Mouse (Mus musculus): ENCODE data around the gene Npcd. TPM values are rescaled to one million over a fixed set of nuclear protein-coding genes. Genes with fewer than 3 reads are reported as not detected.

Gene Npcd
- polyA plus RNA-seq, 1 experiment from 2014 or later = not detected

- Histone ChIP-seq H3K27ac (ENCODE audit: low read depth, low read length) (no peak overlapping the region), H3K9me3 (ENCODE audit: control insufficient read depth, low read length) (no peaks in the 10 kb centered on the region), H3K27me3 (replicated peaks; ENCODE audit: control insufficient read depth, insufficient read depth, low read length) (peaks cover 82% of the 10 kb centered on the region), H3K4me3 (ENCODE audit: low read depth, low read length) (peak overlapping the region; percentile 58), H3K36me3 (ENCODE audit: control insufficient read depth, insufficient read depth, low read length) (no peaks in the 10 kb centered on the region), H3K4me1 (replicated peaks; ENCODE audit: control insufficient read depth, insufficient read depth, low read length) (peaks cover 5% of the 10 kb centered on the region; the same call in 1 of the 2 replicates), H3K9ac (ENCODE audit: low read depth, low read length) (no peak overlapping the region), H3K4me2 (peak overlapping the region; percentile 71)
- ATAC-seq (replicated peaks; ENCODE audit: low FRiP score) (no peak), DNase-seq (ENCODE audit: low spot score) (peak; percentile 44)
- 5% methylated on average over 78 of the region's 81 CpGs for WGBS
Observed at GRCm38 (mm10) chr15:79803533-79804351, 30.3 kb downstream of the Npcd start.

DNA sequence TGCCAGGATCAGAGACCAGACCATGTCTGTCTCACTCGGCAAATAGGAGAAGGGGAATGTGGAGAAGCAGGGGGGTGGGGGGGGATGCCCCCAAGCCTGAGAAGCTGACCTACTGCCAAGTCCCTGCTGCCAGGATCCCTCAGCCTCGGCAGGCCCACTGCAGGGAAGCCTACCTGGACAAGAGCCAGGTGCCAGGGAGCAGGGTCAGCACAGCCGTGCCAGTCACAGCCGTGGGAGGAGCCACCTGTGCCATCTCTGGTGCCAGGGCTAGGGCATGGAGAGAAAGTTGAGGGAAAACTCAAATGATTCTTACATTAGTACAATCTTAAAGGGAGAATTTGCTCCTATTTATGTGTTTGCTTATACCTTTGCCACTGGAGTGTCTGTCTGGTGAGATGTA is 31.7 kb downstream of the Npcd start:
- Histone ChIP-seq H3K4me3 (ENCODE audit: low read depth, low read length) (no peak overlapping the region), H3K9ac (ENCODE audit: low read depth, low read length) (no peak overlapping the region), H3K4me2 (no peak overlapping the region), H3K36me3 (ENCODE audit: control insufficient read depth, insufficient read depth, low read length) (no peaks in the 10 kb centered on the region), H3K27me3 (replicated peaks; ENCODE audit: control insufficient read depth, insufficient read depth, low read length) (peaks cover 79% of the 10 kb centered on the region), H3K27ac (ENCODE audit: low read depth, low read length) (no peak overlapping the region), H3K4me1 (replicated peaks; ENCODE audit: control insufficient read depth, insufficient read depth, low read length) (peaks cover 5% of the 10 kb centered on the region; the same call in 1 of the 2 replicates), H3K9me3 (ENCODE audit: control insufficient read depth, low read length) (no peaks in the 10 kb centered on the region)
- no peak for DNase-seq (ENCODE audit: low spot score)
- WGBS = 60% methylated on average over 4 of the region's 4 CpGs
- ATAC-seq (replicated peaks; ENCODE audit: low FRiP score) = no peak

GRCm38 (mm10) chr15:79801646-79802045 is 32.4 kb downstream of the Npcd start:
- 59% methylated on average over 2 of the region's 2 CpGs for WGBS

DNA sequence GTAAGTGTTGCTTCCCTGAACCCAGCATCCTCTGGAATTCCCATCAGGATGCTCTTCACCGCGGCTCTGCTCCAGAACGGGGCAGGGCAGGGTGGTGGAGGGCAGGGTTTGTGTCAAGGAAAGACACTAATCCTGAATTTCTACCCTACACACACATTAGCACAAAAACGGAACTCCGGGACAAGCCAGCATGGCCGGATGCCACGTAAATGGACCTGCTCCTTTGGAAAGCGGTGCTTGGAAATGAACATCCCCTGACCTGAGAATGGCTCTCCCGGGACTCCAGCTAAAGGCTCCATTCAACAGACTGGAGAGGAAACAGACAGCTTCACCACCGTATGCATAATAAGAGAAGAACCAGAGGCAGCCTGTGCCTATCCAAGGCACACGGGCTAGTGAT is 33.3 kb downstream of the Npcd start:
- H3K36me3 ChIP-seq (ENCODE audit: control insufficient read depth, insufficient read depth, low read length) = no peaks in the 10 kb centered on the region
- H3K27ac ChIP-seq (ENCODE audit: low read depth, low read length) = no peak overlapping the region
- no peak overlapping the region for H3K4me2 ChIP-seq
- H3K9me3 ChIP-seq (ENCODE audit: control insufficient read depth, low read length) = no peaks in the 10 kb centered on the region
- H3K4me1 ChIP-seq (replicated peaks; ENCODE audit: control insufficient read depth, insufficient read depth, low read length) = peaks cover 5% of the 10 kb centered on the region; the same call in 1 of the 2 replicates
- WGBS = 66% methylated on average over 11 of the region's 11 CpGs
- H3K9ac ChIP-seq (ENCODE audit: low read depth, low read length) = no peak overlapping the region
- no peak overlapping the region for H3K4me3 ChIP-seq (ENCODE audit: low read depth, low read length)
- ATAC-seq (replicated peaks; ENCODE audit: low FRiP score) (no peak), DNase-seq (ENCODE audit: low spot score) (no peak)
- peaks cover 63% of the 10 kb centered on the region for H3K27me3 ChIP-seq (replicated peaks; ENCODE audit: control insufficient read depth, insufficient read depth, low read length)

More at GRCm38 (mm10) chr15:79801646-79802045, 32.4 kb downstream of the Npcd start:
- peaks cover 5% of the 10 kb centered on the region; the same call in 1 of the 2 replicates for H3K4me1 ChIP-seq (replicated peaks; ENCODE audit: control insufficient read depth, insufficient read depth, low read length)
- no peak overlapping the region for H3K4me2 ChIP-seq
- no peak overlapping the region for H3K27ac ChIP-seq (ENCODE audit: low read depth, low read length)
- H3K9me3 ChIP-seq (ENCODE audit: control insufficient read depth, low read length) = no peaks in the 10 kb centered on the region
- no peak for DNase-seq (ENCODE audit: low spot score)
- no peak overlapping the region for H3K9ac ChIP-seq (ENCODE audit: low read depth, low read length)
- H3K4me3 ChIP-seq (ENCODE audit: low read depth, low read length) = no peak overlapping the region
- H3K27me3 ChIP-seq (replicated peaks; ENCODE audit: control insufficient read depth, insufficient read depth, low read length) = peaks cover 72% of the 10 kb centered on the region
- H3K36me3 ChIP-seq (ENCODE audit: control insufficient read depth, insufficient read depth, low read length) = no peaks in the 10 kb centered on the region
- ATAC-seq (replicated peaks; ENCODE audit: low FRiP score) = no peak

GRCm38 (mm10) chr15:79798591-79798990 is 35.4 kb downstream of the Npcd start:
- no peaks in the 10 kb centered on the region for H3K9me3 ChIP-seq (ENCODE audit: control insufficient read depth, low read length)
- no peak overlapping the region for H3K9ac ChIP-seq (ENCODE audit: low read depth, low read length)
- H3K27me3 ChIP-seq (replicated peaks; ENCODE audit: control insufficient read depth, insufficient read depth, low read length) = peaks cover 55% of the 10 kb centered on the region
- 87% methylated on average over 10 of the region's 10 CpGs for WGBS
- H3K4me2 ChIP-seq = no peak overlapping the region
- no peak overlapping the region for H3K27ac ChIP-seq (ENCODE audit: low read depth, low read length)
- no peak for ATAC-seq (replicated peaks; ENCODE audit: low FRiP score)
- no peak overlapping the region for H3K4me3 ChIP-seq (ENCODE audit: low read depth, low read length)
- no peak for DNase-seq (ENCODE audit: low spot score)
- H3K4me1 ChIP-seq (replicated peaks; ENCODE audit: control insufficient read depth, insufficient read depth, low read length) = no peaks in the 10 kb centered on the region
- no peaks in the 10 kb centered on the region for H3K36me3 ChIP-seq (ENCODE audit: control insufficient read depth, insufficient read depth, low read length)

GRCm38 (mm10) chr15:79797680-79798079 is 36.4 kb downstream of the Npcd start:
- Histone ChIP-seq H3K4me1 (replicated peaks; ENCODE audit: control insufficient read depth, insufficient read depth, low read length) (no peaks in the 10 kb centered on the region), H3K27me3 (replicated peaks; ENCODE audit: control insufficient read depth, insufficient read depth, low read length) (peaks cover 55% of the 10 kb centered on the region), H3K4me2 (no peak overlapping the region), H3K27ac (ENCODE audit: low read depth, low read length) (no peak overlapping the region), H3K36me3 (ENCODE audit: control insufficient read depth, insufficient read depth, low read length) (no peaks in the 10 kb centered on the region), H3K9ac (ENCODE audit: low read depth, low read length) (no peak overlapping the region), H3K4me3 (ENCODE audit: low read depth, low read length) (no peak overlapping the region), H3K9me3 (ENCODE audit: control insufficient read depth, low read length) (no peaks in the 10 kb centered on the region)
- DNase-seq (ENCODE audit: low spot score) (no peak), ATAC-seq (replicated peaks; ENCODE audit: low FRiP score) (no peak)
- 81% methylated on average over 8 of the region's 8 CpGs for WGBS

DNA sequence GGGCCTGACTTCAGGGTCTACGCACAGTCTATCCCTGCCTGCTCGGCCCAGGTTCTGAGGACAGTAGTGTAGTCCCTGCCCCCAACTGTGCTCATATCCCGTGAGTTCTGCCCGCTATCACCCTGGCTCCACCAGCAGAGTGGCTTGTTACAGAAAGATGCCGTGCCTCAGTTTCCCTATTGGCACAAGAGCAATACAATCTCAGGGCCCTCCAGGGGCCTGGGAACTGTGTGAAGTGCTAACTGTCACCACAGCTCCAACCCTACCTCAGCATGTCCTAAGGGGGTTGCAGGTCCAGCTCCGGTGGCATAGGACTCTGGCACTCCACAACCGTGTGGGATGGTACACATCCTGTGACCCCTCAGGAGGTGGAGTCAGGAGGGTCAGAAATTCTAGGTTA is 36.9 kb downstream of the Npcd start:
- 76% methylated on average over 7 of the region's 7 CpGs for WGBS
- Histone ChIP-seq H3K4me3 (ENCODE audit: low read depth, low read length) (no peak overlapping the region), H3K4me1 (replicated peaks; ENCODE audit: control insufficient read depth, insufficient read depth, low read length) (no peaks in the 10 kb centered on the region), H3K27me3 (replicated peaks; ENCODE audit: control insufficient read depth, insufficient read depth, low read length) (peaks cover 51% of the 10 kb centered on the region), H3K27ac (ENCODE audit: low read depth, low read length) (no peak overlapping the region), H3K9ac (ENCODE audit: low read depth, low read length) (no peak overlapping the region), H3K36me3 (ENCODE audit: control insufficient read depth, insufficient read depth, low read length) (no peaks in the 10 kb centered on the region), H3K9me3 (ENCODE audit: control insufficient read depth, low read length) (no peaks in the 10 kb centered on the region), H3K4me2 (no peak overlapping the region)
- DNase-seq (ENCODE audit: low spot score) = no peak
- no peak for ATAC-seq (replicated peaks; ENCODE audit: low FRiP score)

- DNase-seq (ENCODE audit: low spot score) = no peak
Observed at GRCm38 (mm10) chr15:79796256-79796655, 37.8 kb downstream of the Npcd start.

DNA sequence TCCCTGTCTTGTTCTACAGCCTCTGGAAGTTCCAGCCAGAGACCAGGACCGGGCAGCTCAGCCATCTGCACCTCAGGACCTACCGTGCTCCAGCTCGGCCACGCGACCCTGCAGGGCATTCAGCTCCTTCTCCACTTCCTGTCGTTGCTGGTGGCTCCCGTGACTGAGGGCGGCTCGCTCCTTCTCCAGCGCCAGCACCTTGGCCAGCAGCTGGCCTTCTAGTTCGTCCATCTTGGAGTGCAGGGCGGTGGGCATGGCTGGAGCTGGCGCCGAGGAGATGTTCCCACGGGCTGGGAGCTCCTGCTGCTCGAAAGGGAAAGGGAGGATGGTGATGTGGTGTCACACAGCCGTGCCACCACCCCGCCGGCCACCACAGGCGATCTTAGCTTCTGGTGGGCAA is 39.9 kb downstream of the Npcd start:
- WGBS = 18% methylated on average over 20 of the region's 20 CpGs
- H3K9ac ChIP-seq (ENCODE audit: low read depth, low read length) = no peak overlapping the region
- no peak overlapping the region for H3K4me2 ChIP-seq
- peak; percentile 41 for DNase-seq (ENCODE audit: low spot score)
- no peaks in the 10 kb centered on the region for H3K9me3 ChIP-seq (ENCODE audit: control insufficient read depth, low read length)
- no peak for ATAC-seq (replicated peaks; ENCODE audit: low FRiP score)
- H3K27me3 ChIP-seq (replicated peaks; ENCODE audit: control insufficient read depth, insufficient read depth, low read length) = peaks cover 34% of the 10 kb centered on the region
- no peaks in the 10 kb centered on the region for H3K4me1 ChIP-seq (replicated peaks; ENCODE audit: control insufficient read depth, insufficient read depth, low read length)
- no peak overlapping the region for H3K4me3 ChIP-seq (ENCODE audit: low read depth, low read length)
- H3K36me3 ChIP-seq (ENCODE audit: control insufficient read depth, insufficient read depth, low read length) = no peaks in the 10 kb centered on the region
- no peak overlapping the region for H3K27ac ChIP-seq (ENCODE audit: low read depth, low read length)

More at GRCm38 (mm10) chr15:79796256-79796655, 37.8 kb downstream of the Npcd start:
- no peaks in the 10 kb centered on the region for H3K36me3 ChIP-seq (ENCODE audit: control insufficient read depth, insufficient read depth, low read length)
- no peak overlapping the region for H3K9ac ChIP-seq (ENCODE audit: low read depth, low read length)
- H3K4me2 ChIP-seq = no peak overlapping the region
- no peak overlapping the region for H3K4me3 ChIP-seq (ENCODE audit: low read depth, low read length)
- no peaks in the 10 kb centered on the region for H3K9me3 ChIP-seq (ENCODE audit: control insufficient read depth, low read length)
- H3K27me3 ChIP-seq (replicated peaks; ENCODE audit: control insufficient read depth, insufficient read depth, low read length) = peaks cover 46% of the 10 kb centered on the region
- 76% methylated on average over 12 of the region's 12 CpGs for WGBS
- no peaks in the 10 kb centered on the region for H3K4me1 ChIP-seq (replicated peaks; ENCODE audit: control insufficient read depth, insufficient read depth, low read length)
- H3K27ac ChIP-seq (ENCODE audit: low read depth, low read length) = no peak overlapping the region
- no peak for ATAC-seq (replicated peaks; ENCODE audit: low FRiP score)
